Mouse (Mus musculus) ovary, postnatal 10 days (tissue): ENCODE data around the gene Foxp1.

Experiments used
- DNase-seq: peaks from one replicate; pipeline ENCODE4 v3.0.0; 2022; ENCODE audit warnings: low spot score

The Foxp1 gene

GRCm38 (mm10) chr6:99388741-99389675 lies 133.5 kb downstream of the Foxp1 start:
- no peak for DNase-seq

GRCm38 (mm10) chr6:99388023-99388422 lies 134.5 kb downstream of the Foxp1 start:
- DNase-seq = no peak

GRCm38 (mm10) chr6:99385059-99385604 lies 137.4 kb downstream of the Foxp1 start:
- no peak for DNase-seq

GRCm38 (mm10) chr6:99383846-99384472 lies 138.6 kb downstream of the Foxp1 start:
- no peak for DNase-seq

GRCm38 (mm10) chr6:99380146-99380545 lies 142.4 kb downstream of the Foxp1 start:
- DNase-seq = no peak

GRCm38 (mm10) chr6:99378997-99379710 lies 143.4 kb downstream of the Foxp1 start:
- DNase-seq = no peak

GRCm38 (mm10) chr6:99377716-99378115 lies 144.8 kb downstream of the Foxp1 start:
- no peak for DNase-seq

- no peak for DNase-seq
These were observed 145.4 kb downstream of the Foxp1 start for GRCm38 (mm10) chr6:99377131-99377530.

- DNase-seq = no peak
These were observed 145.8 kb downstream of the Foxp1 start for GRCm38 (mm10) chr6:99376721-99377120.

DNA sequence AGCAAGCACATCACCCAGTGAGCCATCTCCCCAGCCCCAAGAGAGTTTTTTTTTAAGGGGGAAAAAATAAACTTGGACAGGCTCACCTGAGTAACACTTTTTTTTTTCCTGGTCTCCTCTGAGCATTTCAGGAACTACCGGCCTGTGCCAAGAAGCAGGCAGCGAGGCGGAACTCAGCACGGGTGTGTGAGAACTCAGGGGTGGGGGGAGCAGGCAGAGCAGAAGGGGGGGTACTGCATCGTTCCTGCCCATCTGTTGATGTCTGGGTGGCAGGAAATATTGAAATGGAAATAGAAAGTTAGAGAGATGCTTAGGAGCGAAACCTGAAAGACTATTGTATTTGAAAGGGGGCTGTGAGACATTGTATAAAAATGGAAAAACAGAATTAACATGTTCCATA lies 146.7 kb downstream of the Foxp1 start:
- no peak for DNase-seq

GRCm38 (mm10) chr6:99375376-99375775 lies 147.1 kb downstream of the Foxp1 start:
- DNase-seq = no peak

DNA sequence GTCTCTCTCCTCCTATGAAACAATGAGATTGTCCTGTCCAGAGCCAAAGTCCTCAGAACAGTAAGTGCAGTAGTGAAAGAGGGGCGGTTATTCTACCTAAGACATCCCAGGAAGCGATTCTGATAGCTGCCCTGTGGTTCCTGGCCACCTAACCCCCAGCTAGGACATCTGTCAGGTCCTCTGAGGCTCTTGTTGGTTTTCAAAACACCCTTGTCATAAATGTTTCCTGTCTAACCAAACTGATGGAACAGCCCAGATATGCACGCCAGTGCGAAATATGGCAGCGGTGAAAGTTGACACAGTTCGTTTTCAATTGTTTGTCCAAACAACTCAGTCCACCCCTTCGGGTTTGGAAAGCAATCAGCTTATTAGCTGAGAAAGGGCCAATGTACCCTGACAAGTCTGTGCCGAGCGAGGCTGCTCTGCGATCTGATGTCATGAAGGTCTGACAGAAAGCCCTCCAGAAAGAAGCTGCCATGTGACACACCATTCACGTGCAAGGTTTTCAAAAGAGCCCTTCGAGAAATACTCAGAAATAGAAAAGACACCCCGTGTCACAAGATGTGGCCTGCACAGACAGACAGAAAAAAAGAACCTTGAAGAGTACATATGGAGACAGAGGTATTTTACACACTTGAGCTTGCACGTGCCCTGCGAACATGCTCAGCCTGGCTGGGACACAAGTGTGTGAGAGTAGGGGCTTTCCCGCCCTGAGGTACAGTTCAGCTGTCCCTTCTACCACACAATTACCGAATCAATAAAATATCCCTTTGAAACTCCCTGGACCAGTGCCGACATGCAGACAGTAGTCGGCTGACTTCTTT lies 147.9 kb downstream of the Foxp1 start:
- no peak for DNase-seq

GRCm38 (mm10) chr6:99372427-99372826 lies 150.1 kb downstream of the Foxp1 start:
- no peak for DNase-seq

DNA sequence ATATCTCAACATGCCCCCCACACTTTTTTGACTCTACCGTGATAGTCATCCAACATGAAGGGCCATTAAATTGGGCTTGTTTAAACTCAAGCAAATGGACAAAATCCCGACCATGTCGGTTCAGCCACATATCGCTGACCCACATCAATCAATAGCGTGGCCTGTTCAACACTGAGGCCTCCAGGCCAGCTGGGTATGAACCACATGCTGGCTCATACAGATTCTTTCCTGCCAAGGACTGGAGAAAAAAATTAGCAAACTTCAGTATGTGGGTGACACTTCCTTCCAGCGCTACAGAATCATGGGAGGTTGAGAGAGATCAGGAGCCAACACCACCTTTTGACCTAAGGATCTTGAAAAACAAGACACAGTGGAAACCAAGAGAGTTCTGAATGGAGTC lies 150.5 kb downstream of the Foxp1 start:
- DNase-seq = no peak

GRCm38 (mm10) chr6:99369931-99370330 lies 152.6 kb downstream of the Foxp1 start:
- no peak for DNase-seq

DNA sequence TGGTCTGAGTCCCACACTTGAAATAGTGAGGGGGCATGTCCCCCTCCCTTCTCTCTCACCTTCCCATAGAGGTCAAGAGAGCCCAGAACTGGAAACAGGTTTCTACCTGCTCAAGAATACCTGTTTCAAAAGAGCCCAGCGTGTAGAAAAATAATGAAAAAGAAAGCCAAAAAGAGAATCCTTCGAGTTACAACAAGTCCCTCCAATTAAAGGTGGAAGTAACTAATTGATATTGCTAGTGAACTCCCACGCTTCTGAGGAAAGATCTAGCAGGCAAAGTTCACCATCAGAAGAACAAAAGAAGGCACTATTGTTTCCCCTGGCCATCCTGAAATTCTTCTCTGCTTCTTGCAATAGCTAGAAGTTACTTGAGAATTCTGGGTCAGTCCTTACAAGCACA lies 153.4 kb downstream of the Foxp1 start:
- DNase-seq = no peak

DNA sequence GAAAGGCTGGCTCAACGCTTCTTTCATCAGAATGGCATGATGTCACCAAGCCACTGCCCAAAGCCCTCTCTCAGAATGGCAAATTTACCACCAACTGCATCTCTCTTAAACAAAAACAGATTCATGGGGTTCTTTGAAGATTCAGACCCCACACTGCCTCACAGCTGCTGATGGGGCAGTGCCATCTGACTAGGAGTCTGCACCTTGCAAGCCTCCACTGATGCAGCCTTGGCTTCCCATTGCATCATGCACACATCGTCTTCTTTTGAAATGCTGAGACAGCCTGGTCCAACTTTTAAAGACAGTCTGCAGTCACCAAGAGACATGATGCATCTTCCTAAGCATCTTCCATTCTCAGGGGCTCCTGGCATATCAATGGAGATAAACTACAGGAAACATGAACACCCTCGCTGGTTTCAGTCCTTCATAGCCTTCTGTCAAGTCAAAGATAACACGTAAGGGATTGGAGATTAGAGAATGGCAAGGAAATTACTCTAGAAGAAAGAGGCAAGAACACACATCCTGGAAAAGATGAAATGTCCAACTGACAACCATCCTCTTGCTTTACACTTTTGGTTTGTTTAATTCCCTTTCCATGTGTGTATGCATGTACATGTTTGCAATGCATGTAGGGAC lies 154.3 kb downstream of the Foxp1 start:
- no peak for DNase-seq

- no peak for DNase-seq
These were observed 158.0 kb downstream of the Foxp1 start for GRCm38 (mm10) chr6:99364545-99364944.

DNA sequence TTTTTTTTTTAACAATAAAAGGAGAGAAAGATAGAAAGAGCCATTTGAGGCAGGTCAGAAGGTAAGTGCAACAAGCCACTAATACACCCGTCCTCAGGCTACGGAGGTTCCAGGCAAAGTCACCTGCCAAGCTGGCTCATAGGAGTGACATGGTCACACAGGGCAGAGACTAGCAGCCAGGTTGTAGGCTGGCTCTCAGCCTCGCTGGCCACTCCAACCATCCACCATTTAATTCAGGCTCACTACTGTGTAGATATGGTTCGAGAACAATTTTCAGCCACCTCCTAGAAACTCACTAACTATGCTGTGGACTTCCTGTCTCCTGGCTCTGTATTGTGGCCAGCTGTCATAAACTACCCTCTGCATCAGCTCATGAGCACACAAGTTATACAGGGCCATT lies 161.9 kb downstream of the Foxp1 start:
- no peak for DNase-seq

DNA sequence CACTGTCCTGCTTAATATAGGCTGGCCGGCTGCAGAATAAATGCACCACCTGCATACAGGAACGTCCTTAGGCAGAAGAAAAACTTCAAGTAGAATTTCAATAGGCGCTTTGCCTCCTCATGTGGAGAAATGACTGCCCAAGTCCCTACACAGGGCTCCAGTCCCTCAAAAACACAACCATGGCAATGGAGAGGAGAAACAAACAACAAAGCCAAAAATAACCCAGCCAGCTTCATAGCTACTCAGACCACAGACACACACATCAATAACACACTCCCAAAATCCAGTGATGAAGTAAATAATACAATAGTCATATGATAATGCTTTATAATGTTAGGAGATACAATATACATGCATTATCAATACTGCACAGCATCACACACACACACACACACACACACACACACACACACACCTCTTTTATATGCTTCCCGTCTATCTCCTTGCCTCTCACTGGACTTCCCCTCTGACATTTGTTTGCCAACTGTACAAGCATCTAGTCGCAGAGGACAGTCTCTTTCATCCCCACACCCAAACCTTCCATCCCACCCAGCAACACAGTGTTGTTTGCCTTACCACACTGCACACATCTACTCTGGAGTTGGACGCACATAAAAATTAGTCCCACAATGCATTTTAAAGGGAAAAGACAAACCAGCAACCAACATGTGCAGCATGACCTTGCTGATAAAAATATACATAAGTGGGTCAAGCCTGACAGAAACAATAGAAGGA lies 162.6 kb downstream of the Foxp1 start:
- DNase-seq = no peak
